Mouse (Mus musculus) ES-E14 (cell line): ENCODE data around the gene Tspan2. TPM values are rescaled to one million over a fixed set of nuclear protein-coding genes. Genes with fewer than 3 reads are reported as not detected.

Experiments
- DNase-seq: peaks from one replicate; pipeline ENCODE4 v3.0.0-alpha.2; 2013; ENCODE audit warnings: low read depth, low spot score
- H3K27ac ChIP-seq: 2 replicates; pipeline ENCODE4 v1.5.1; 2012; ENCODE audit warnings: low read depth, mild to moderate bottlenecking, low read length, moderate library complexity, mixed read lengths; ENCODE audit not compliant: poor library complexity, insufficient read depth, severe bottlenecking
- H3K36me3 ChIP-seq: 2 replicates; pipeline ENCODE4 v1.6.1; 2012; ENCODE audit warnings: mild to moderate bottlenecking, low read length, moderate library complexity, mixed read lengths; ENCODE audit not compliant: control insufficient read depth, poor library complexity, insufficient read depth, severe bottlenecking
- H3K4me1 ChIP-seq, 2 experiments: fragments of 150-350 bp in 1 of 2; sonication (generic) in 1 of 2; 2 replicates each; pipeline ENCODE4 v1.6.1; 2012; ENCODE audit warnings: low read length in 2 of 2, mild to moderate bottlenecking in 1 of 2, mixed read lengths in 1 of 2; ENCODE audit not compliant: control insufficient read depth in 2 of 2, insufficient read depth in 2 of 2, poor library complexity in 1 of 2
- H3K4me3 ChIP-seq, 2 experiments: fragments of 150-350 bp in 1 of 2; sonication (generic) in 1 of 2; 2 replicates each; pipeline ENCODE4 v1.5.1; 2012; ENCODE audit warnings: low read length in 2 of 2, low read depth in 1 of 2, mild to moderate bottlenecking in 1 of 2, mixed read lengths in 1 of 2; ENCODE audit not compliant: insufficient read depth in 1 of 2, poor library complexity in 1 of 2, severe bottlenecking in 1 of 2
- H3K9ac ChIP-seq: 2 replicates; pipeline ENCODE4 v1.6.1; 2012; ENCODE audit warnings: low read depth, mild to moderate bottlenecking, low read length, mixed read lengths; ENCODE audit not compliant: poor library complexity, insufficient read depth, severe bottlenecking
- H3K9me3 ChIP-seq: fragments of 150-350 bp; sonication (generic); 2 replicates; pipeline ENCODE4 v1.6.1; 2012; ENCODE audit warnings: low read depth, mild to moderate bottlenecking, low read length; ENCODE audit not compliant: control insufficient read depth, insufficient read depth
- CHD2 ChIP-seq: IDR thresholded peaks from 2 replicates; pipeline ENCODE4 v1.6.1; 2014; ENCODE audit warnings: mild to moderate bottlenecking, low read depth, low read length, inconsistent platforms
- HCFC1 ChIP-seq: IDR thresholded peaks from 2 replicates; pipeline ENCODE4 v1.6.1; 2012; ENCODE audit warnings: low read length, inconsistent platforms, borderline replicate concordance; ENCODE audit not compliant: insufficient read depth
- MAFK ChIP-seq: IDR thresholded peaks from 2 replicates; pipeline ENCODE4 v1.6.1; 2014; ENCODE audit warnings: mild to moderate bottlenecking, low read depth, low read length, inconsistent platforms; ENCODE audit not compliant: insufficient read depth
- ZC3H11A ChIP-seq: IDR thresholded peaks from 2 replicates; pipeline ENCODE4 v1.6.1; 2012; ENCODE audit warnings: low read depth, mild to moderate bottlenecking, inconsistent platforms, low read length, borderline replicate concordance
- ZNF384 ChIP-seq: IDR thresholded peaks from 2 replicates; pipeline ENCODE4 v1.6.1; 2012; ENCODE audit warnings: low read depth, low read length, inconsistent platforms
- in situ Hi-C, 2 experiments: fragments of 600-800 bp; cut with MboI; formaldehyde crosslinking; loops; one replicate each; pipeline ENCODE4 v1.15.1; 2025; ENCODE audit warnings: low sequenced_read_pairs in 2 of 2, inconsistent platforms in 1 of 2; ENCODE audit not compliant: unreplicated experiment in 2 of 2
- total RNA-seq: library from RNA; depleted of rRNA; stranded (reverse); fragments of 300-350 nt; gene quantifications from 2 replicates; pipeline ENCODE4 v1.2.3, GENCODE M21; 2012

Gene Tspan2
- total RNA-seq, 1 experiment, result 23.2 TPM

GRCm38 (mm10) chr3:102731112-102731511 lies 3.2 kb upstream of the Tspan2 start:
- Histone ChIP-seq H3K27ac (no peak overlapping the region), H3K9me3 (no peaks in the 10 kb centered on the region), H3K4me3 (no peak overlapping the region), H3K9ac (no peak overlapping the region), H3K4me1 (no peaks in the 10 kb centered on the region), H3K36me3 (no peaks in the 10 kb centered on the region)
- DNase-seq, result no peak
- TF ChIP-seq ZC3H11A (no peak), MAFK (no peak), CHD2 (no peak), HCFC1 (no peak), ZNF384 (no peak)
- in situ Hi-C loops, result no loop called here

GRCm38 (mm10) chr3:102732619-102733018 lies 1.7 kb upstream of the Tspan2 start:
- H3K27ac ChIP-seq, result no peak overlapping the region
- H3K9ac ChIP-seq, result no peak overlapping the region
- in situ Hi-C loops, result no loop called here
- H3K4me1 ChIP-seq, result no peaks in the 10 kb centered on the region
- H3K36me3 ChIP-seq, result no peaks in the 10 kb centered on the region
- no peak overlapping the region for H3K4me3 ChIP-seq
- DNase-seq, result no peak
- no peaks in the 10 kb centered on the region for H3K9me3 ChIP-seq
- TF ChIP-seq HCFC1 (no peak), ZNF384 (no peak), ZC3H11A (no peak), MAFK (no peak), CHD2 (no peak)

GRCm38 (mm10) chr3:102733050-102733449 lies 1.3 kb upstream of the Tspan2 start:
- no peak overlapping the region for H3K4me3 ChIP-seq
- no peak for DNase-seq
- H3K4me1 ChIP-seq, result no peaks in the 10 kb centered on the region
- in situ Hi-C loops, result no loop called here
- H3K27ac ChIP-seq, result no peak overlapping the region
- no peaks in the 10 kb centered on the region for H3K36me3 ChIP-seq
- no peaks in the 10 kb centered on the region for H3K9me3 ChIP-seq
- no peak for TF ChIP-seq ZC3H11A
- no peak for TF ChIP-seq MAFK
- no peak for TF ChIP-seq HCFC1
- no peak for TF ChIP-seq ZNF384
- TF ChIP-seq CHD2, result no peak
- no peak overlapping the region for H3K9ac ChIP-seq

- TF ChIP-seq CHD2 (no peak), MAFK (no peak), ZNF384 (no peak), HCFC1 (no peak), ZC3H11A (no peak)
- no peak overlapping the region for H3K27ac ChIP-seq
- no peak for DNase-seq
- no peak overlapping the region for H3K9ac ChIP-seq
- in situ Hi-C loops, result no loop called here
- peak overlapping the region; percentile 82 to 96 for H3K4me3 ChIP-seq
- H3K9me3 ChIP-seq, result no peaks in the 10 kb centered on the region
- no peaks in the 10 kb centered on the region for H3K4me1 ChIP-seq
- H3K36me3 ChIP-seq, result no peaks in the 10 kb centered on the region
Observed at GRCm38 (mm10) chr3:102733936-102734312, 405 bp upstream of the Tspan2 start.

- no peaks in the 10 kb centered on the region for H3K36me3 ChIP-seq
- in situ Hi-C loops, result no loop called here
- no peaks in the 10 kb centered on the region for H3K9me3 ChIP-seq
- no peak for TF ChIP-seq ZC3H11A
- TF ChIP-seq HCFC1, result no peak
- no peak for TF ChIP-seq ZNF384
- TF ChIP-seq CHD2, result no peak
- no peak for TF ChIP-seq MAFK
- peak overlapping the region; percentile 72 for H3K9ac ChIP-seq
- no peak for DNase-seq
- H3K27ac ChIP-seq, result no peak overlapping the region
- peak overlapping the region; percentile 82 to 96 for H3K4me3 ChIP-seq
- no peaks in the 10 kb centered on the region for H3K4me1 ChIP-seq
Observed at GRCm38 (mm10) chr3:102735031-102735558, 766 bp downstream of the Tspan2 start.
